Mouse (Mus musculus): ENCODE measurements around the gene 1700029H14Rik. TPM values are rescaled to one million over a fixed set of nuclear protein-coding genes. Genes with fewer than 3 reads are reported as not detected.

1700029H14Rik gene
- not detected for polyA plus RNA-seq (2017; shearing (Covaris generic))

DNA sequence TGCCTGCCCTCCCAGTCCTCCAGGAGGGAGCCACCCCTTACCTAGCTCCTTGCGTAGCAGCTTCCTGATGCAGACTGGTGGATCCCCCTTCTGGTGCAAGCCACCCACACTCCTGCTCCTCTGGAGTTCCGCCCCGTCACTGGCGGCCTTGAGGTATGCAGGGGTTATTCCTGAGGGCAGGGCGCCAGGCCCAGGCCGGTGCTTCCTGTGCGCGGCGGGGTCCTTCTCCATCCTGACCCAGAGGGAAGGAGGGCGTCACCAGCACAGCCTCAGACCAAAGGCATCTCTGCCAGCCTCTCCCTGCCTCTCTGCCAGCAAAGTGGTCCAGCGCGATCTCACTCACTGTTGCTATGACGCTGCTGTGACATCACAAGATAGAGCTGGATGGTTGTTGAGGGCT is at the start of gene 1700029H14Rik:
1700029H14Rik (minus strand) TSS at position 344 of the 400 bp plus-strand sequence.

Other genes starting within 250 kb of the 1700029H14Rik start
- 59.0 TPM for gene Tfdp1, start 223.7 kb downstream of the 1700029H14Rik start, polyA plus RNA-seq (2017; shearing (Covaris generic))
- gene Atp4b, start 165.6 kb downstream of the 1700029H14Rik start, polyA plus RNA-seq (2017; shearing (Covaris generic)): 0.56 TPM
- not detected for gene Grk1, start 157.4 kb downstream of the 1700029H14Rik start, polyA plus RNA-seq (2017; shearing (Covaris generic))
- gene Tmem255b, start 127.3 kb downstream of the 1700029H14Rik start, polyA plus RNA-seq (2017; shearing (Covaris generic)): not detected
- not detected for gene Gas6, start 68.0 kb downstream of the 1700029H14Rik start, polyA plus RNA-seq (2017; shearing (Covaris generic))
- 267 TPM for gene Rasa3, start 115.1 kb upstream of the 1700029H14Rik start, polyA plus RNA-seq (2017; shearing (Covaris generic))
- not detected for gene Cfap97d2, start 143.4 kb upstream of the 1700029H14Rik start, polyA plus RNA-seq (2017; shearing (Covaris generic))
- gene Cdc16, start 195.2 kb upstream of the 1700029H14Rik start, polyA plus RNA-seq (2017; shearing (Covaris generic)): 37.1 TPM
- 31.9 TPM for gene Upf3a, start 223.2 kb upstream of the 1700029H14Rik start, polyA plus RNA-seq (2017; shearing (Covaris generic))

Data from effector memory CD4-positive, alpha-beta T cell, adult 7 months (primary cell).